Mouse (Mus musculus) forebrain, embryonic 12.5 days (tissue): ENCODE results near the gene Hepacam. TPM values are rescaled to one million over a fixed set of nuclear protein-coding genes. Genes with fewer than 3 reads are reported as not detected.

Experiments used
- ATAC-seq: fragments of 200-750 bp; cut with Nextera tagmentation; 2 replicates; pipeline ENCODE4 v1.8.0; 2017; ENCODE audit warnings: moderate TSS enrichment; ENCODE audit not compliant: low FRiP score
- H3K27ac ChIP-seq: fragments of 300-500 bp; sonication (generic); 2 replicates; pipeline ENCODE4 v1.5.1; 2016; ENCODE audit warnings: mild to moderate bottlenecking
- H3K27me3 ChIP-seq: fragments of 300-500 bp; sonication (generic); 2 replicates; pipeline ENCODE4 v1.6.1; 2016; ENCODE audit warnings: mild to moderate bottlenecking
- H3K36me3 ChIP-seq: fragments of 300-500 bp; sonication (generic); replicated peaks from 2 replicates; pipeline ENCODE4 v1.6.1; 2016; ENCODE audit warnings: mild to moderate bottlenecking
- H3K4me1 ChIP-seq: fragments of 300-500 bp; sonication (generic); 2 replicates; pipeline ENCODE4 v1.6.1; 2016
- H3K4me2 ChIP-seq: fragments of 300-500 bp; sonication (generic); 2 replicates; pipeline ENCODE4 v1.6.1; 2016; ENCODE audit warnings: mild to moderate bottlenecking, moderate library complexity
- H3K4me3 ChIP-seq: fragments of 300-500 bp; sonication (generic); replicated peaks from 2 replicates; pipeline ENCODE4 v1.5.1; 2016; ENCODE audit warnings: mild to moderate bottlenecking
- H3K9ac ChIP-seq: fragments of 300-500 bp; sonication (generic); 2 replicates; pipeline ENCODE4 v1.6.1; 2016; ENCODE audit warnings: mild to moderate bottlenecking
- H3K9me3 ChIP-seq: fragments of 300-500 bp; sonication (generic); 2 replicates; pipeline ENCODE4 v1.6.1; 2016
- WGBS: fragments of 180-500 bp; shearing (Covaris S2); methylation state at CpG from one replicate; pipeline ENCODE4 v1.1.7; 2016; 5-methylcytosine and 5-hydroxymethylcytosine counted together
- polyA plus RNA-seq: library from polyadenylated mRNA; unstranded; fragments of >200 nt; fragmentation: Nextera tagmentation; extraction: Ambion mirVana; gene quantifications from 2 replicates; pipeline ENCODE4 v1.2.1, GENCODE M21; 2016

The Hepacam gene
- 0.08 and 0.18 TPM in 2 replicates for polyA plus RNA-seq

DNA sequence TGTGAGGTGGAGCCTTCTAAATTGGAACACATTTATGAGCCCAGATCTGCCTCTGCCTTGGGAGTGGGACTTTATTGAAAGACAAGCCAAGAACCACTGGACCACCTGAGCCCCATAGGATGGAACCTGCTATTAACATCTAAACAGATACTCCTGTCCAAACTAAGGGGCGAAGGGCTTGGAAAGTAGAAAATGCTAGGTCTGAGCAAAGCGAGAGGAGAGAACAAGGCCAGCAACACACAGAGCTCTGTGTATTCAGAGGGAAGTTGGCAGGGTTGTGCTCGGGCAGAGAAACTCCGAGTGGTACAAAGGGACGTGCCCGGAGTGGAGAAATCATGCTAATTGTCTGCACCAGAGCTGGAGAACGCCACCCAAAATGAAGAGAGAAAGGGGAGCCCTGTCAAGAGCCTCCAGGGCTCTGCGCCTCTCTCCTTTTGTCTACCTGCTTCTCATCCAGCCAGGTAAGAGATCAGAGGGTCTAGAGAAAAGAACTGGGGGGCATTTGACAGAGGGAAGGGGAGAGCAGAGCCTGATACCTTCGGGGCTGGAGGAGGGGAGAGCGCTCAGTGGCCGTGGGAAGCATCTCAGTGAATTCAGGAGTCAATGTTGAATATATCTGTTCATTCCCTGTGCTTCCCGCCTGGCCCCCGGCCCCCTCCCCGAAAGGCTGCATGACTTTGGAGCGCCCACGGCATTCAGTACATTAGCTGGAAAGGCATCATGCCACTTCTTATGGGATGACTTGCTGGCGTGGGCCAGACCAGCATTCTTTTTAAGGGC, at the start of gene Hepacam:
Hepacam (plus strand) TSS at position 51 of the 780 bp plus-strand sequence.
- ATAC-seq, result no peak
- H3K4me2 ChIP-seq, result no peak within 1 kb of the TSS
- H3K4me1 ChIP-seq, result no peaks in the 10 kb centered on the region
- WGBS, result 84% methylated on average over 17 of the region's 17 CpGs
- H3K27me3 ChIP-seq, result no peaks in the 10 kb centered on the region
- no peaks in the 10 kb centered on the region for H3K9me3 ChIP-seq
- no peak within 1 kb of the TSS for H3K27ac ChIP-seq
- H3K9ac ChIP-seq, result no peak within 1 kb of the TSS
- H3K36me3 ChIP-seq, result no peaks in the 10 kb centered on the region
- H3K4me3 ChIP-seq, result no peak within 1 kb of the TSS

DNA sequence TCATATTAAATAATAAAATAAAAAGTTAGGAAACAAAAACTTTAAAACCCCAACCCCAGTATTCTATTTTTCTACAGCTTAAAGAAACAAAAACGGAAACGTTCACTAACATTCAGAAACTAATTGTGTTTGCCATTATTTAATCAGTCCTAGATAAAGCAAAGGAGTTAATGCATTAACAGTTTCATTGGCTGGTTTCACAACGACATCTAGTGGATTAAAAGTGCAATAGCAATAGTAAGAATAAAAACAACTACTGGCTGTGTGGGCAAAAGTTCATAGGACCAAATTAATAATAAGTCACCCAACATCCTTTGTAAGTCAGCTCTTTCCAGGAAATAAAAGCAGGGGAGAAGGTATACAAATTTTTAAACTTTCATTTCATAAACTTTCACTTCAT, 37.7 kb upstream of the Hepacam start:
- ATAC-seq, result no peak
- Histone ChIP-seq H3K9ac (no peak overlapping the region), H3K4me3 (no peak overlapping the region), H3K4me2 (no peak overlapping the region), H3K36me3 (no peaks in the 10 kb centered on the region), H3K4me1 (no peaks in the 10 kb centered on the region; the same call in 1 of the 2 replicates), H3K9me3 (no peaks in the 10 kb centered on the region), H3K27me3 (no peaks in the 10 kb centered on the region), H3K27ac (no peak overlapping the region)
- WGBS, result 54% methylated on average over 3 of the region's 3 CpGs

DNA sequence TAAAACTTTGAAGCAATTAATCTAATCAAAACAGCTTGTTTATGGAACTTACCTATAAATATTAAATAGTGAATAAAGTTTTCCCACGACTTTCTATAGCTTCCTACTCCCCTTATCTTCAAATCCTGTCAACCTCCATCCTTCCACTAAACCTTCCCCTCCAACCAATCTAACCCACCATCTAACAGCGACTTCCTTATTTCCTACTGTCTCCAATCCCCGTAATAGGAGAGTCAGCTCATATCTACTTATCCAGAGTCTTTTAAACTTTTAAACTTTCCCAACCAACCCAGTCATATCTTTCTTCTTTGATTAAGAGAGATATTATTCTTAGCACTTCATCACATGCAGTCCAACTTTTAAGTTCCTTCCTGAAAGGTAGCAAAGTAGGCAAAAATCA, 21.7 kb upstream of the Hepacam start:
- H3K4me2 ChIP-seq, result no peak overlapping the region
- peaks cover 17% of the 10 kb centered on the region for H3K36me3 ChIP-seq
- H3K27ac ChIP-seq, result no peak overlapping the region
- H3K4me1 ChIP-seq, result peaks cover 15% of the 10 kb centered on the region
- no peak overlapping the region for H3K9ac ChIP-seq
- H3K27me3 ChIP-seq, result no peaks in the 10 kb centered on the region
- ATAC-seq, result no peak
- no peaks in the 10 kb centered on the region for H3K9me3 ChIP-seq
- WGBS, result 89% methylated on average over 3 of the region's 3 CpGs
- no peak overlapping the region for H3K4me3 ChIP-seq

GRCm38 (mm10) chr9:37347184-37347987, 19.8 kb upstream of the Hepacam start:
- Histone ChIP-seq H3K36me3 (peaks cover 9% of the 10 kb centered on the region), H3K9me3 (no peaks in the 10 kb centered on the region), H3K9ac (peak overlapping the region; percentile 83), H3K27ac (peak overlapping the region; percentile 90), H3K4me3 (peak overlapping the region; percentile 72), H3K4me1 (peaks cover 15% of the 10 kb centered on the region), H3K4me2 (peak overlapping the region; percentile 85), H3K27me3 (no peaks in the 10 kb centered on the region)
- WGBS, result 25% methylated on average over 12 of the region's 12 CpGs
- ATAC-seq, result no peak

DNA sequence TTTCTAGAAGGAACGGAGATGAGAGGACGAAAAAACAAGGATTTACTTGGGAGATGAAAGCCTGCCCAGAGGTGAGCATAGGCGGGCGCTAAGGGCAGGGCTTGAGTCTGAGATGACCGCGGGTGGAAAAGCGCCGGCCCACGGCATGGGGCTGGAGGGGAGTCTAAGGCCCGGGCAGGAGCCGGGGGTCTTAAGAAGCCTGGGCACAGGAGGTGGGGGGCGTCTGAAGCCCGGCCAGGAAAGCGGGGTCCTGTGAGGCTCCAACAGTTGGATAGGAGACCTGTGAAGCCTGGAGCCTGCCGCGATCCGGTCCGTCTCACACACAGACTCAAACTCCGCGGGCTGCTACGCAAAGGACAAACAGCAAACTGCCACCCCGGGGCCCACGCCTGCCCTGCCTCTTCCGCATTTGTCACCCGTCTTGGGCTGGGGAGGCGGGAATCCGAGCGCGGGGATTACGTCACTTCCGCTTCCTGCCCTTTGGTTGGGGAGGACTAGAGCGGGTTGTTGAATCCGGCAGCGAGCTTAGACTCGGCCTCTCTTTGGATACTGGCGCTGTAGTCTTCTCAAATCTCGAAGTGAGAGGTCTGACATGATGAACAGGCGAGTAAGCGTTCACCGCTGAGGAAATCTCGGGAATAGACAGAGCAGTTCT, 19.0 kb upstream of the Hepacam start, which contains the start of gene Ccdc15:
Ccdc15 (minus strand) TSS at position 445 of the 655 bp plus-strand sequence.
- Histone ChIP-seq H3K4me3 (peak within 1 kb of the TSS; percentile 72), H3K9me3 (no peaks in the 10 kb centered on the region), H3K4me1 (peaks cover 15% of the 10 kb centered on the region), H3K36me3 (peaks cover 7% of the 10 kb centered on the region), H3K9ac (peak within 1 kb of the TSS; percentile 83), H3K27ac (peak within 1 kb of the TSS; percentile 90), H3K4me2 (peak within 1 kb of the TSS; percentile 85), H3K27me3 (no peaks in the 10 kb centered on the region)
- peak; percentile 99 for ATAC-seq
- WGBS, result under 1% methylated on average over 41 of the region's 41 CpGs

GRCm38 (mm10) chr9:37349050-37349449, 18.1 kb upstream of the Hepacam start:
- 90% methylated on average over 3 of the region's 3 CpGs for WGBS

GRCm38 (mm10) chr9:37351266-37351665, 15.9 kb upstream of the Hepacam start:
- H3K4me2 ChIP-seq, result no peak overlapping the region
- H3K9me3 ChIP-seq, result no peaks in the 10 kb centered on the region
- no peak for ATAC-seq
- no peak overlapping the region for H3K9ac ChIP-seq
- H3K4me1 ChIP-seq, result peaks cover 15% of the 10 kb centered on the region
- H3K27me3 ChIP-seq, result no peaks in the 10 kb centered on the region
- no peak overlapping the region for H3K27ac ChIP-seq
- 51% methylated on average over 2 of the region's 2 CpGs for WGBS
- H3K36me3 ChIP-seq, result no peaks in the 10 kb centered on the region
- no peak overlapping the region for H3K4me3 ChIP-seq

More at GRCm38 (mm10) chr9:37349050-37349449, 18.1 kb upstream of the Hepacam start:
- Histone ChIP-seq H3K4me2 (peak overlapping the region; percentile 85), H3K27ac (0 out of 2 replicates have a peak overlapping the region, but pooled peaks have one; percentile 90), H3K9me3 (no peaks in the 10 kb centered on the region), H3K27me3 (no peaks in the 10 kb centered on the region), H3K4me3 (peak overlapping the region; percentile 72), H3K4me1 (peaks cover 15% of the 10 kb centered on the region), H3K36me3 (peaks cover 2% of the 10 kb centered on the region; the same call in 1 of the 2 replicates), H3K9ac (0 out of 2 replicates have a peak overlapping the region, but pooled peaks have one; percentile 83)
- ATAC-seq, result 0 out of 2 replicates have a peak, but pooled peaks have one; percentile 0

- Histone ChIP-seq H3K36me3 (no peaks in the 10 kb centered on the region), H3K4me2 (no peak overlapping the region), H3K27me3 (no peaks in the 10 kb centered on the region), H3K9me3 (no peaks in the 10 kb centered on the region), H3K27ac (no peak overlapping the region), H3K4me3 (no peak overlapping the region), H3K9ac (no peak overlapping the region), H3K4me1 (peaks cover 13% of the 10 kb centered on the region)
- 71% methylated on average over 1 of the region's 1 CpGs for WGBS
- ATAC-seq, result no peak
These were observed 12.7 kb upstream of the Hepacam start for GRCm38 (mm10) chr9:37354485-37354884.

DNA sequence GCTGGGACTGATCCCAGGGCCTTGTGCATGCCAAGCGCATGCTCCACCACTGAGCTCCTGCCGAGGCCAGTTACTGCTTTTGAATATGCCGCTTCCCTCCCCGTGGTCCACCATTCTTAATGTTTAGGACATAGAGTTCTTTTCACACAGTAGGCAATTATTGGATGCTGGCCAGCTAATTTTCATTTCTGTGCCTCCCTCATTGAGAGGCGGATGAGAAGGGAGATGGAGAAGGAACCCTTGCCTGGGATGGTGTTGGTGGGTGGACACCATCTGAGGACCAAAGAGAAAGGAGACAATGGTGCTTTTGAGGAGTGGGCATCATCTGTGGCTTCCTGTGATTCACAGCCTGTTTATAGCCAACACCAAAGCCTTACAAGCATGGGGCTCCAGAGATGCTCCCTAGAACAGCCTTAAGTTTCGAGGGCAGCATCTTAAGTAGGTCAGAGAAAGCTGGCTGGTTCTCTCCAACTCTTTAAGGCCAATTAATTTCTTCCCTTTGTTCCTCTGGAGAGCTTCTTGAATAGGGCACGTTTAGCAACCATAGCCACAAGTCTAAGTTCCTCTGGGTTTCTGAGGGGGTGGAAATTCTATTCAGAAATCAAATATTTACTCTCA, 8.3 kb upstream of the Hepacam start:
- no peak overlapping the region for H3K4me3 ChIP-seq

DNA sequence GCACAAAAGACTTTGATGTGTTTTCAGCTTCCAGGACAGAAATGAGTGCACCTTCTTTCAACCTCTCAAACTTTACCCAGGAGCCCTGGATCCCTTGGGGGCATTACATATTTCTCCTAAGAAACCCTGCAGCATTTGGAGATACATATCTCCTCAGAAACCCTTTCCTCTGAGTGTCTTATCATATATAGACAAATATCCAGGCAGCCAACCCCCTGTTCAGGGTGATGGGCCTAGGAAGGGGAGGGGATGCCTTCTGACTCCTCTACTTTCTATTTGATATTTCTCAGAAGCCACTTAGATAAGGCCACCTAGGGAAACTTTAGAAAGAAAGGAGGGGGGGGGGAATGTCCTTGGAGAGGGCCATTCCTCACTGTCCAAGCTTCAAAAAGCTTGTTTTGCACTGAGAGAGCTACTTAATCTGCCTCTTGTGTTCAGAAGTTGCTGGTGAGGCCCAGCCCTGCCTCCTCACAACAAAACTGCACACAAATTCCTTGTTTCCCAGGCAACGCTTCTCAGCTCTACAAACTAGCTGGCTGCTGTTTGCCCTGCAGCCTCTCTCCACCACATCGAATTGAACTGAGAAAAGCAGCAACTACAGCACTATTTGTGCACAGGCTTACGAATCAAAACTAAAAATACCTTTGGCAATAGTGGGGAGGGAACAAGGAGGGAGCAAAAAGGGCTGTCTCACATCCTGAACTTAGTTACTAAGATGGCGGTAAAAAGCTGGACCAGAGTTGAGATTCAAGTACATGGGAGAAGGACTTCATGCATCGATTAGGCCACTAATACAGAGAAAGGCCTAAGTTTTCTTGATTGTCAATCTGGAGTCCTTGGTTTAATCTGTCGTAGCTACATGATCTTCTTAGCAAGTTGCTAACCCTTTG, 7.6 kb upstream of the Hepacam start:
- peak; percentile 74 for ATAC-seq
- Histone ChIP-seq H3K9ac (no peak overlapping the region), H3K27ac (peak overlapping the region; percentile 86), H3K9me3 (no peaks in the 10 kb centered on the region), H3K4me2 (peak overlapping the region; percentile 30), H3K4me1 (peaks cover 27% of the 10 kb centered on the region), H3K36me3 (no peaks in the 10 kb centered on the region), H3K27me3 (no peaks in the 10 kb centered on the region), H3K4me3 (no peak overlapping the region)
- 15% methylated on average over 6 of the region's 6 CpGs for WGBS

More for the DNA sequence above, 8.3 kb upstream of the Hepacam start:
- Histone ChIP-seq H3K9ac (no peak overlapping the region), H3K27me3 (no peaks in the 10 kb centered on the region), H3K4me1 (peaks cover 27% of the 10 kb centered on the region), H3K27ac (peak overlapping the region; percentile 86), H3K4me2 (peak overlapping the region; percentile 30; the same call in 1 of the 2 replicates), H3K36me3 (no peaks in the 10 kb centered on the region), H3K9me3 (no peaks in the 10 kb centered on the region)
- WGBS, result 23% methylated on average over 7 of the region's 7 CpGs
- ATAC-seq, result peak; percentile 72

DNA sequence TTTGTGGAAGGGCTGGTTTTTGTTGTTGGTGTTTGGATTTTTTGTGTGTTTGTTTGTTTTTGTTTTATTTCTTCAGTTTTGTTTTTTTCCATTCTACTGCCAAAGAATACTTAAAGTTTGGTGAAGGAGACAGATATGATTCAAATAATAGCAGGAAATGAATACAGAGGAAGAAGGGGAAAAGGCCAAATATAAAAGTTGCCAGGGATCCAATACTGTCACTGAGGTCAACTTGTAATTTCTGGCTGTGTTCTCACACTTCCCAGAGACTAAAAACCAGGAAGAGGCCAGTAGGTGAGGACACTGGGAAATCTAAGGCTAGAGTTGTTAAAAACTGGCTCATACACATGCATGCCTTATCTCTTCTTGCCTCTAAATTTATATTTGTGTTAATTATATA, 5.1 kb upstream of the Hepacam start:
- H3K36me3 ChIP-seq, result no peaks in the 10 kb centered on the region
- H3K27ac ChIP-seq, result no peak overlapping the region
- H3K4me3 ChIP-seq, result no peak overlapping the region
- H3K9me3 ChIP-seq, result no peaks in the 10 kb centered on the region
- H3K4me1 ChIP-seq, result peaks cover 27% of the 10 kb centered on the region
- no peak overlapping the region for H3K9ac ChIP-seq
- H3K4me2 ChIP-seq, result no peak overlapping the region
- no peak for ATAC-seq
- no peaks in the 10 kb centered on the region for H3K27me3 ChIP-seq
